Mouse (Mus musculus): ENCODE results near the gene Babam2. TPM values are rescaled to one million over a fixed set of nuclear protein-coding genes. Genes with fewer than 3 reads are reported as not detected.

The Babam2 gene
- polyA plus RNA-seq, 1 experiment from 2014 or later = 37.3 TPM

- no peaks in the 10 kb centered on the region for H3K36me3 ChIP-seq (ENCODE audit: control insufficient read depth, insufficient read depth, low read length)
- 87% methylated on average over 4 of the region's 4 CpGs for WGBS
- H3K4me1 ChIP-seq (ENCODE audit: control insufficient read depth in 2 of 2, insufficient read depth in 2 of 2, low read length in 2 of 2) = 0 out of 4 replicates have a peak, but pooled peaks cover 0 to 6% of the 10 kb centered on the region in 2 experiments
- no peak overlapping the region for H3K27ac ChIP-seq (replicated peaks in 1 of 2; ENCODE audit: control insufficient read depth in 1 of 2, insufficient read depth in 1 of 2, low read depth in 2 of 2, low read length in 2 of 2)
- no peak overlapping the region for H3K9ac ChIP-seq (ENCODE audit: low read length)
- H3K9me3 ChIP-seq (ENCODE audit: control insufficient read depth, low read length) = no peaks in the 10 kb centered on the region
- H3K4me3 ChIP-seq (ENCODE audit: control insufficient read depth in 1 of 2, insufficient read depth in 1 of 2, low read depth in 1 of 2, low read length in 2 of 2) = no peak overlapping the region
- no peak overlapping the region for H3K4me2 ChIP-seq (ENCODE audit: low read length)
- ATAC-seq (ENCODE audit: insufficient number of reproducible peaks, insufficient read depth, low FRiP score, low read depth) = no peak
- H3K27me3 ChIP-seq (ENCODE audit: control insufficient read depth, insufficient read depth, low read length) = no peaks in the 10 kb centered on the region
Measured at GRCm38 (mm10) chr5:31884962-31885361, 187.5 kb downstream of the Babam2 start.

GRCm38 (mm10) chr5:31887590-31887989 lies 190.1 kb downstream of the Babam2 start:
- H3K36me3 ChIP-seq (ENCODE audit: control insufficient read depth, insufficient read depth, low read length) = no peaks in the 10 kb centered on the region
- H3K27me3 ChIP-seq (ENCODE audit: control insufficient read depth, insufficient read depth, low read length) = no peaks in the 10 kb centered on the region
- ATAC-seq (ENCODE audit: insufficient number of reproducible peaks, insufficient read depth, low FRiP score, low read depth) = no peak
- WGBS = 52% methylated on average over 5 of the region's 5 CpGs
- no peaks in the 10 kb centered on the region for H3K9me3 ChIP-seq (ENCODE audit: control insufficient read depth, low read length)
- H3K4me2 ChIP-seq (ENCODE audit: low read length) = no peak overlapping the region
- no peak overlapping the region for H3K27ac ChIP-seq (replicated peaks in 1 of 2; ENCODE audit: control insufficient read depth in 1 of 2, insufficient read depth in 1 of 2, low read depth in 2 of 2, low read length in 2 of 2)
- H3K4me1 ChIP-seq (ENCODE audit: control insufficient read depth in 2 of 2, insufficient read depth in 2 of 2, low read length in 2 of 2) = 0 out of 4 replicates have a peak, but pooled peaks cover 0 to 2% of the 10 kb centered on the region in 2 experiments
- no peak overlapping the region for H3K4me3 ChIP-seq (ENCODE audit: control insufficient read depth in 1 of 2, insufficient read depth in 1 of 2, low read depth in 1 of 2, low read length in 2 of 2)
- H3K9ac ChIP-seq (ENCODE audit: low read length) = no peak overlapping the region

GRCm38 (mm10) chr5:31888341-31888740 lies 190.9 kb downstream of the Babam2 start:
- H3K36me3 ChIP-seq (ENCODE audit: control insufficient read depth, insufficient read depth, low read length) = no peaks in the 10 kb centered on the region
- no peak for ATAC-seq (ENCODE audit: insufficient number of reproducible peaks, insufficient read depth, low FRiP score, low read depth)
- H3K27me3 ChIP-seq (ENCODE audit: control insufficient read depth, insufficient read depth, low read length) = no peaks in the 10 kb centered on the region
- no peaks in the 10 kb centered on the region for H3K4me1 ChIP-seq (ENCODE audit: control insufficient read depth in 2 of 2, insufficient read depth in 2 of 2, low read length in 2 of 2)
- no peak overlapping the region for H3K4me3 ChIP-seq (ENCODE audit: control insufficient read depth in 1 of 2, insufficient read depth in 1 of 2, low read depth in 1 of 2, low read length in 2 of 2)
- no peaks in the 10 kb centered on the region for H3K9me3 ChIP-seq (ENCODE audit: control insufficient read depth, low read length)
- WGBS = 82% methylated on average over 3 of the region's 3 CpGs
- H3K4me2 ChIP-seq (ENCODE audit: low read length) = no peak overlapping the region
- H3K27ac ChIP-seq (replicated peaks in 1 of 2; ENCODE audit: control insufficient read depth in 1 of 2, insufficient read depth in 1 of 2, low read depth in 2 of 2, low read length in 2 of 2) = no peak overlapping the region
- H3K9ac ChIP-seq (ENCODE audit: low read length) = no peak overlapping the region

- H3K4me1 ChIP-seq (ENCODE audit: control insufficient read depth in 2 of 2, insufficient read depth in 2 of 2, low read length in 2 of 2) = no peaks in the 10 kb centered on the region
- no peaks in the 10 kb centered on the region for H3K36me3 ChIP-seq (ENCODE audit: control insufficient read depth, insufficient read depth, low read length)
Measured at GRCm38 (mm10) chr5:31892631-31893030, 195.1 kb downstream of the Babam2 start.

GRCm38 (mm10) chr5:31899901-31900300 lies 202.4 kb downstream of the Babam2 start:
- Histone ChIP-seq H3K9me3 (ENCODE audit: control insufficient read depth, low read length) (no peaks in the 10 kb centered on the region), H3K4me3 (ENCODE audit: control insufficient read depth in 1 of 2, insufficient read depth in 1 of 2, low read depth in 1 of 2, low read length in 2 of 2) (no peak overlapping the region), H3K4me2 (ENCODE audit: low read length) (no peak overlapping the region), H3K27ac (replicated peaks in 1 of 2; ENCODE audit: control insufficient read depth in 1 of 2, insufficient read depth in 1 of 2, low read depth in 2 of 2, low read length in 2 of 2) (no peak overlapping the region), H3K27me3 (ENCODE audit: control insufficient read depth, insufficient read depth, low read length) (no peaks in the 10 kb centered on the region), H3K4me1 (ENCODE audit: control insufficient read depth in 2 of 2, insufficient read depth in 2 of 2, low read length in 2 of 2) (peaks cover 0 to under 1% of the 10 kb centered on the region in 2 experiments; a peak in 1 of 4 replicates), H3K9ac (ENCODE audit: low read length) (no peak overlapping the region), H3K36me3 (ENCODE audit: control insufficient read depth, insufficient read depth, low read length) (no peaks in the 10 kb centered on the region)
- ATAC-seq (ENCODE audit: insufficient number of reproducible peaks, insufficient read depth, low FRiP score, low read depth) = no peak
- WGBS = 89% methylated on average over 3 of the region's 3 CpGs

More at GRCm38 (mm10) chr5:31892631-31893030, 195.1 kb downstream of the Babam2 start:
- no peak for ATAC-seq (ENCODE audit: insufficient number of reproducible peaks, insufficient read depth, low FRiP score, low read depth)
- Histone ChIP-seq H3K9me3 (ENCODE audit: control insufficient read depth, low read length) (no peaks in the 10 kb centered on the region), H3K27me3 (ENCODE audit: control insufficient read depth, insufficient read depth, low read length) (no peaks in the 10 kb centered on the region), H3K4me3 (ENCODE audit: control insufficient read depth in 1 of 2, insufficient read depth in 1 of 2, low read depth in 1 of 2, low read length in 2 of 2) (no peak overlapping the region), H3K4me2 (ENCODE audit: low read length) (no peak overlapping the region), H3K27ac (replicated peaks in 1 of 2; ENCODE audit: control insufficient read depth in 1 of 2, insufficient read depth in 1 of 2, low read depth in 2 of 2, low read length in 2 of 2) (no peak overlapping the region), H3K9ac (ENCODE audit: low read length) (no peak overlapping the region)
- 87% methylated on average over 4 of the region's 4 CpGs for WGBS

GRCm38 (mm10) chr5:31902144-31902543 lies 204.7 kb downstream of the Babam2 start:
- Histone ChIP-seq H3K9me3 (ENCODE audit: control insufficient read depth, low read length) (no peaks in the 10 kb centered on the region), H3K4me3 (ENCODE audit: control insufficient read depth in 1 of 2, insufficient read depth in 1 of 2, low read depth in 1 of 2, low read length in 2 of 2) (no peak overlapping the region), H3K4me2 (ENCODE audit: low read length) (no peak overlapping the region), H3K4me1 (ENCODE audit: control insufficient read depth in 2 of 2, insufficient read depth in 2 of 2, low read length in 2 of 2) (peaks cover 8 to 10% of the 10 kb centered on the region in 2 experiments), H3K27ac (replicated peaks in 1 of 2; ENCODE audit: control insufficient read depth in 1 of 2, insufficient read depth in 1 of 2, low read depth in 2 of 2, low read length in 2 of 2) (no peak overlapping the region), H3K9ac (ENCODE audit: low read length) (no peak overlapping the region), H3K36me3 (ENCODE audit: control insufficient read depth, insufficient read depth, low read length) (no peaks in the 10 kb centered on the region), H3K27me3 (ENCODE audit: control insufficient read depth, insufficient read depth, low read length) (no peaks in the 10 kb centered on the region)
- WGBS = 77% methylated on average over 2 of the region's 2 CpGs
- ATAC-seq (ENCODE audit: insufficient number of reproducible peaks, insufficient read depth, low FRiP score, low read depth) = no peak

- Histone ChIP-seq H3K27ac (replicated peaks in 1 of 2; ENCODE audit: control insufficient read depth in 1 of 2, insufficient read depth in 1 of 2, low read depth in 2 of 2, low read length in 2 of 2) (no peak overlapping the region), H3K4me1 (ENCODE audit: control insufficient read depth in 2 of 2, insufficient read depth in 2 of 2, low read length in 2 of 2) (peaks cover 8 to 10% of the 10 kb centered on the region in 2 experiments), H3K9me3 (ENCODE audit: control insufficient read depth, low read length) (no peaks in the 10 kb centered on the region), H3K4me2 (ENCODE audit: low read length) (no peak overlapping the region), H3K36me3 (ENCODE audit: control insufficient read depth, insufficient read depth, low read length) (no peaks in the 10 kb centered on the region), H3K4me3 (ENCODE audit: control insufficient read depth in 1 of 2, insufficient read depth in 1 of 2, low read depth in 1 of 2, low read length in 2 of 2) (no peak overlapping the region), H3K9ac (ENCODE audit: low read length) (no peak overlapping the region), H3K27me3 (ENCODE audit: control insufficient read depth, insufficient read depth, low read length) (no peaks in the 10 kb centered on the region)
- 76% methylated on average over 5 of the region's 5 CpGs for WGBS
- ATAC-seq (ENCODE audit: insufficient number of reproducible peaks, insufficient read depth, low FRiP score, low read depth) = no peak
Measured at GRCm38 (mm10) chr5:31902891-31903290, 205.4 kb downstream of the Babam2 start.

GRCm38 (mm10) chr5:31904968-31905683 lies 207.6 kb downstream of the Babam2 start:
- no peak for ATAC-seq (ENCODE audit: insufficient number of reproducible peaks, insufficient read depth, low FRiP score, low read depth)
- Histone ChIP-seq H3K36me3 (ENCODE audit: control insufficient read depth, insufficient read depth, low read length) (no peaks in the 10 kb centered on the region), H3K4me1 (ENCODE audit: control insufficient read depth in 2 of 2, insufficient read depth in 2 of 2, low read length in 2 of 2) (peaks cover 8 to 10% of the 10 kb centered on the region in 2 experiments), H3K27me3 (ENCODE audit: control insufficient read depth, insufficient read depth, low read length) (no peaks in the 10 kb centered on the region), H3K9ac (ENCODE audit: low read length) (no peak overlapping the region), H3K4me2 (ENCODE audit: low read length) (no peak overlapping the region), H3K4me3 (ENCODE audit: control insufficient read depth in 1 of 2, insufficient read depth in 1 of 2, low read depth in 1 of 2, low read length in 2 of 2) (no peak overlapping the region), H3K27ac (replicated peaks in 1 of 2; ENCODE audit: control insufficient read depth in 1 of 2, insufficient read depth in 1 of 2, low read depth in 2 of 2, low read length in 2 of 2) (no peak overlapping the region), H3K9me3 (ENCODE audit: control insufficient read depth, low read length) (no peaks in the 10 kb centered on the region)
- WGBS = 68% methylated on average over 6 of the region's 6 CpGs

All from heart, embryonic 14.5 days (tissue).